Mouse (Mus musculus) kidney, adult 2 months (tissue): ENCODE data around the gene Erc2.

Source experiments
- CTCF ChIP-seq: fragments of 200-500 bp; conservative IDR thresholded peaks from 2 replicates; pipeline ENCODE4 v1.5.1; 2011; ENCODE audit warnings: low read depth, mild to moderate bottlenecking, control low read depth, low read length, moderate library complexity, mixed read lengths; ENCODE audit not compliant: insufficient read depth, insufficient read length
- POLR2A ChIP-seq: fragments of 200-500 bp; IDR thresholded peaks from one replicate; pipeline ENCODE4 v1.6.1; 2011; ENCODE audit warnings: low read depth, low read length, control low read depth

GRCm38 (mm10) chr14:27860371-27861046 lies 238.3 kb downstream of the Erc2 start:
- TF ChIP-seq CTCF (no peak), POLR2A (no peak)
